Mouse (Mus musculus) right cerebral cortex, postnatal 10 days (tissue): ENCODE results near the gene Apip.

Experiments
- DNase-seq, 2 experiments: peaks; one replicate each; pipeline ENCODE4 v3.0.0; 2021; ENCODE audit warnings: low spot score in 2 of 2

Apip gene

DNA sequence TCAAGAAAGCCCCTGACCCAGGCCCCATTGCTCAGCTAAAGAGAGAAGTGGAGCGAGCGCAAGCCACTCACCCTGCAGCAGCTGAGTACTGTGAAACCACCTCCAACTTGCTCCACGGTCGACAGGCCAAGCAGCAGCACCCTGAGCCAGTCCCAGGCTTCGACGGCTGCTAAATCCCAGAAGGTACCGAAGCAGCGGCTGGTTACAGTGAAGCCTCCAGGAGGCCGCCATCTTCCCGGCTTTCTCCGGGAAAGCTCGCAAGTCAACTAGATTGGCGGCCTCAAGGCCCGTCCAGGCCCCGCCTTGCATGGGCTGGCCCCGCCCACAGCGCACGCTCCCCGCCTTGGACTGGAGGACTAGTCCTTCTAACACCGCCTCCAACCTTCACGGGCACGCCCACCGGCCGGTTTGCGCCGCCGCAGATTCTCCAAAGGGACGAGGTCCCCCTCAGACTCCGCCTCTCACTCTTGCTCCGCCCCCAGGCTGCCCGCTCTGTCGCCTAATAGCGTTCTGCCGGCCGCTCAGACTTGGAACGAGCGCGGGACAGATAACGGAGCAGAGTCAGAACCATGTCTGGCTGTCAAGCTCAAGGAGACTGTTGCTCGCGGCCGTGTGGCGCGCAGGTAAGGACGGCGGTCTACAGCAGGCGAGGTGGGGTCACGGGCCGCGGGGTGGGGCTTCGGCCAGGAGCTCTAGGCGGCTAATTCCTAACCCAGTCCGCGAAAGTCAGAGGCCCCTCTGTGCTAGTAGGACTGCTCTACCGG, at the start of gene Apip, which contains the start of gene Pdhx:
Gene Apip (plus strand): TSS at position 457 of the 764 bp plus-strand sequence.
Gene Pdhx (minus strand): TSS at position 295 of the 764 bp plus-strand sequence.
- DNase-seq, result peak; percentile 100

DNA sequence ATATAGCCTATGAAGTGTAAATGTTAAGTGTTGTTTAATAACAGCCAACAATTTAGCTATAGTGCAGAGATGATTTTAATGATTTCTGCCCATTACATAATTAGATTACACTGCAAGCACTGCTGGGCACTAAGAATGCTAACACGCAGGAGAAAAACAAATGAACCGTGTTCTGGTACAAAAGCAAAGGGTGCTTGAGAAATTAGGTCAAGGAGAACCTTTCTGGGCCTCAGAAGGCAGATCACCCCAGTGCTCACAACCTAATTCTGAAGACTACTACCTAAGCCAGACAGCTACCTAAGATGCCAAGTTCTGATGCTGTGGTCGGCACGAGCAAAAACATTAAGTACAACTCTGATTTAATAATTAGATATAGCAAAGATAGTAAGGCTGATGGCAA, 35.6 kb upstream of the Apip start:
- DNase-seq, result no peak

GRCm38 (mm10) chr2:103040896-103041295, 32.6 kb upstream of the Apip start:
- no peak for DNase-seq

- DNase-seq, result no peak
These were observed 28.2 kb upstream of the Apip start for GRCm38 (mm10) chr2:103045286-103045685.

DNA sequence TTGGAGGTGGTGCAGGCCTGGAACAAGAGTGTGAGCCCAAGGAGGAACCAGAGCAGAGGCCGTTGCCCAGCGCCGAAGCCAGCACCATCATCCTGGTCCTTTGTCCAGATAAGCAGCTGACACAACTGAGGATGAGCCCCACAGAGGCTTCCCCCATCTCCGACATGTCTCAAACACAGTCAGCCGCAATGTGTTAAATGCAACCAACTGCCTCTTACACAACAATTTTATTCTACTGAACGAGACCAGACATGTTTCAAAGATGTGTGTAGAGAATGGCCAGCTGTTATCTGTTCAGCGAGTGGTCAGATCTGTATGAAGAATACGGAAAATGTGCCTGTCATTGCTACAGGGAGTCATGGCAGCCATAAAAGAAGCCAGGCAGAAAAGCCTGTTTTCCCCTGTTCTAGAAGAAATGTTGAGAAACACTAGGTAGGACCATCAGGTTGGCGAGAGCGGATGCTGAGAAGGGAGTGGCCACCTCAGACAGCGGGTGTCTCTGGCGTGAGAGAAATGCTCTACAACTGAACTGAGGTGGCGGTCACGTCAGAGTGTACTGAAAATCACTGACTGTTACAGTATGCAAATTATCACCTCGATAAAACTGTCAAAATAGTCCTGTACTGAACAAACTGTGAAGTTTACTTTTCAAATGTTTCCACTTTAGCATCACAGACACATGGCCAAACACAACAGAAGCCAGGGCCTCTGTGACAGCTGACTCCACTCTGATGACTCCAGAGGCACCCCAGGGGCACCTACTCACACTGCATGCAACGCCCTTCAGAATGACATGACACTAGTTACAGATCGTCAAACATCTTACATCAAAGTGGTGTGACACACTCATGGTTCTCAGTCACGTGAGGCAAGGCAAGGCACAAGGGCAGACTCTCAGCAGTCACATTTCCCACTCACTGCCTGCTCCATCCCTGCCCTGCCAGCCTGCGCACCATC, 21.3 kb upstream of the Apip start:
- no peak for DNase-seq

- DNase-seq, result no peak
These were observed 17.7 kb upstream of the Apip start for GRCm38 (mm10) chr2:103055820-103056219.

DNA sequence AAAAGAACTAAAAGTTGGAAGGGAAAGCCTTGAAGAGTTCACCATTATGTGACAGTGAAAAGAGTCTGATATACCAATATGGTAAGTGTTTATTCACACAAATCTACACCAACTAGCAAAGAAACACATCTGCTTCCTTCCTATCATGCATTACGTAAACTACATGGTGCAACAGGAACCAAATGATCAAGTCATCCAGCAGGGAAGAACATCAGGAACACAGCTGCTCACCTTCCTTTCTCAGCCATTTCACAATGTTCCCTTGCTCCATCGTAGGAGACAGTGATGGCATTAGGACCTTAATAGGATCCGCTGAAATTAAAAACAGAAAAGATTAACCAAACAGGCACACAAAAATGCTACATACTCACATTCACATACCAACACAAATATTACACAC, 15.2 kb upstream of the Apip start:
- no peak for DNase-seq

- no peak for DNase-seq
These were observed 10.6 kb upstream of the Apip start for GRCm38 (mm10) chr2:103062865-103063264.

GRCm38 (mm10) chr2:103066683-103067551, 6.6 kb upstream of the Apip start:
- no peak for DNase-seq

GRCm38 (mm10) chr2:103067552-103068207, 5.8 kb upstream of the Apip start:
- DNase-seq, result no peak

DNA sequence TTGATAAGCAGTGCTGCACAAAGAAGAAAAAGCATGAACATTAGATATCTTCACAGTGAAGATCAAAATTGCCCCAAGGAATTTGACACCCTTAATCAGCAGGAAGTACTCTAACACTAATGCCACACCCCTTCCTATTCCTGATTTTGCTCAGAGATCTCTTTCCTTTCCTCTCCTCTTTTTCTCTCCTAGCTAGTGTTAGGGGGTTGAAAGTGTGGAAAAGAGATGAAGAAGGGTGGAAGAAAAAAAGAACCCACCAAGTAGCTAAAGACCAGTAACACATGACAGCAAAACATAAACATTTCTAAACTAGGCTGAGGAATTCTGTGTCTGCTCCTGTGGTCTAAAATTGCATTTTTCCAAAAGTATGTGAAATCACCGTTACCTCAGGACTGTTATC, 4.9 kb upstream of the Apip start:
- DNase-seq, result no peak

- DNase-seq, result no peak
These were observed 3.6 kb upstream of the Apip start for GRCm38 (mm10) chr2:103069752-103070405.

DNA sequence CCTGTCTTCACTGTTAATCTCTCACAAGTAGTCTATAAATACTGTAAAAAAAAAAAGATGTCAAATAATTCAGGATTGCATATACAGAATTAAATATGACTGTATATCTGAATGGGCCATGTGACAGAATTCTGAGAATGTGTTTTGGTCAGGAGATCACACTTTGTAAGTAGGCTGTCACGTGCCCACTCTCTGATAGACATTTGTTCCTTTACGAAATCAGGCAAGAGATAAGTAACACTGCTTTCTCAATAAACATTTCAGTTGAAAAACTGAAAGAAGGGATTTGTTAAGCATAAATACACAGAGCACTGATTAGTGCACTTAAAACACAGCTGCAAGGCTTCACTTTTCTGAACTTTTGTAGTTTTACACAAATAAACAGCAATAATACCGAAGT, 2.9 kb upstream of the Apip start:
- no peak for DNase-seq

GRCm38 (mm10) chr2:103081117-103081516, 7.6 kb downstream of the Apip start:
- no peak for DNase-seq

GRCm38 (mm10) chr2:103081706-103082105, 8.2 kb downstream of the Apip start:
- DNase-seq, result no peak

DNA sequence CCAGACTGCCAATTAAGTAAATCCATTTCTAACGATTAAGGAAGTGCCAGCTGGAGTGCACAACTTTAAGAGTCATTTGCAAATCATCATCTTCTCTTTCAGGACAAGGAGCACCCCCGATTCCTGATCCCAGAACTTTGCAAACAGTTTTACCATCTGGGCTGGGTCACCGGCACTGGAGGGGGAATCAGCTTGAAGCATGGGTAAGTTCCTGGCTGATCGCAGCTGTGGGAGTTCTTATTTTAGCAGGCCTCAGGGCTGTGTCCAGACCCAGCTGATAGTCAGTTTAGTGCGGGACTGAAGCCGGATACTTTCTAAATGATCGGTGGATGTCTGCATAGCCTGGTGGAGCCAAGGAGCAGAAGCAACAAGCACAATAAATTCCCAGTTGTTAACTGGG, 9.4 kb downstream of the Apip start:
- no peak for DNase-seq

DNA sequence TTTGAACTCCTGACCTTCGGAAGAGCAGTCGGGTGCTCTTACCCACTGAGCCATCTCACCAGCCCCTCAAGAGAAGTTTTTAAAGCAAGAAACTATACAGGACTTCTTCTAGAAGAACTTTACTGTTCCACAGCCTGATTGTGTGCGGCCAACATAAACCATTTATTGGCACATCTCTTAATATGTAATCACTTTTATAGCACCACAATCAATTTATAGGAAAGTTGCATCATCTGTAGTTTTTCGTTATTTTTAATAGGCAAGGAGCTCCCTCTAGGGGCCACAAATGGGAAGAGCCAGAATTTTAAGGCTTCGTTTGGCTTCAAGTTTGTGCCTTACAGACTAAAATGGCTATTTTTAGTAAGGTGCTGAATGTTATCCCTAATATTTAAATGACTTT, 11.0 kb downstream of the Apip start:
- no peak for DNase-seq

DNA sequence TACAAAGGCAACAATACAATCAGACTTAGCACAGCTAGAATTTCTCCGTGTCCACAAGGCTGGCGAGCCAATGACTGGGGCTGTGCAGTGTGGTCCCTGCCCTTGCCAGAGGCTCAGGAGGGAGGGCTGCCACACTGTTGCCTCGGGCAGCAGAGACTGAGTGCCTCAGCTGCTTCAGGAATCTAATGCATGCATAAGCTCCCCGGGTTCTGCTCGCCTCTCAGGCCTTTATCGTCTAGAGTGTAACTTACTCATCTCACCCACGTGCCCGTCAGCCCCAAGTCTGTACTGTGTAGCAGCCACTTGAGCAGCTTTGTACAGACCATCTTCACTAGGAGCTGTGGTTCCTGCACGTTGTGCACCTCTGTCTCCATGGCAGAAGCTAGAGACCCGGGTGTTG, 12.2 kb downstream of the Apip start:
- no peak for DNase-seq

- DNase-seq, result peak in 1 of 2 experiments; percentile 51
These were observed 13.0 kb downstream of the Apip start for GRCm38 (mm10) chr2:103086432-103086831.

DNA sequence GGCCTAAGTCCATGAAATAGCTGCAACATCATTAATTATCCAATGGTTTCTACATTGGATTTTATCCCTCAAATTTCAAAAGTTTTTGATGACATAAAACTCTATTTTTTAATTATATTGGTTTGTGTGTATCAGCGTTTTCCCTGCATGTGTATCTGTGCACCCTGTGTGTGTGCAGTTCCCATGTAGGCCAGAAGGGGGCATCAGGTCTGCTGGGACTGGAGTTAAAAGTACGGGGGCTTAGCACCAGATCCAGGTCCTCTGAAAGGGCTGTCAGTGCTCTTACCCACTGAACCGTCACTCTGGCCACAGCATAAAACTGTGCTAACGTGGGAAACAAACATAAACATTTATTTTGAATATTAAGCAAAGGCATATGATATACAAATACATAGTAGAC, 14.6 kb downstream of the Apip start:
- DNase-seq, result no peak

GRCm38 (mm10) chr2:103089521-103089920, 16.0 kb downstream of the Apip start:
- no peak for DNase-seq
